Mouse (Mus musculus) liver, embryonic 13.5 days (tissue): ENCODE measurements around the gene Bbof1. TPM values are rescaled to one million over a fixed set of nuclear protein-coding genes. Genes with fewer than 3 reads are reported as not detected.

Source experiments
- ATAC-seq: fragments of 200-750 bp; cut with Nextera tagmentation; 2 replicates; pipeline ENCODE4 v1.8.0; 2017; ENCODE audit warnings: low read depth, mild to moderate bottlenecking, moderate number of reproducible peaks, moderate library complexity
- DNase-seq: peaks from one replicate; pipeline ENCODE4 v3.0.0; 2022
- H3K27ac ChIP-seq: fragments of 300-500 bp; sonication (generic); 2 replicates; pipeline ENCODE4 v1.5.1; 2015; ENCODE audit warnings: moderate library complexity, mild to moderate bottlenecking, inconsistent platforms
- H3K27me3 ChIP-seq: fragments of 300-500 bp; sonication (generic); 2 replicates; pipeline ENCODE4 v1.6.1; 2015; ENCODE audit warnings: mild to moderate bottlenecking, inconsistent platforms
- H3K36me3 ChIP-seq: fragments of 300-500 bp; sonication (generic); 2 replicates; pipeline ENCODE4 v1.6.1; 2015; ENCODE audit warnings: mild to moderate bottlenecking, inconsistent platforms
- H3K4me1 ChIP-seq: fragments of 300-500 bp; sonication (generic); replicated peaks from 2 replicates; pipeline ENCODE4 v1.6.1; 2015; ENCODE audit warnings: inconsistent platforms
- H3K4me2 ChIP-seq: fragments of 300-500 bp; sonication (generic); 2 replicates; pipeline ENCODE4 v1.6.1; 2015; ENCODE audit warnings: inconsistent platforms, mild to moderate bottlenecking, moderate library complexity
- H3K4me3 ChIP-seq: fragments of 300-500 bp; sonication (generic); replicated peaks from 2 replicates; pipeline ENCODE4 v1.5.1; 2015; ENCODE audit warnings: mild to moderate bottlenecking, inconsistent platforms
- H3K9ac ChIP-seq: fragments of 300-500 bp; sonication (generic); 2 replicates; pipeline ENCODE4 v1.6.1; 2015; ENCODE audit warnings: mild to moderate bottlenecking, inconsistent platforms
- H3K9me3 ChIP-seq: fragments of 300-500 bp; sonication (generic); replicated peaks from 2 replicates; pipeline ENCODE4 v1.6.1; 2016; ENCODE audit warnings: inconsistent platforms
- WGBS: fragments of 180-500 bp; shearing (Covaris S2); methylation state at CpG from one replicate; pipeline ENCODE4 v1.1.7; 2015; ENCODE audit not compliant: insufficient replicate concordance; 5-methylcytosine and 5-hydroxymethylcytosine counted together
- polyA plus RNA-seq: library from polyadenylated mRNA; unstranded; fragments of >200 nt; fragmentation: Nextera tagmentation; extraction: Ambion mirVana; gene quantifications from 2 replicates; pipeline ENCODE4 v1.2.1, GENCODE M21; 2015

Bbof1 gene
- polyA plus RNA-seq, 1 experiment from 2014 or later, result 0.24 TPM

GRCm38 (mm10) chr12:84400068-84400467, 8.8 kb upstream of the Bbof1 start:
- H3K4me1 ChIP-seq, result peaks cover 23% of the 10 kb centered on the region
- H3K4me2 ChIP-seq, result no peak overlapping the region
- peak overlapping the region; percentile 68 for H3K27ac ChIP-seq
- H3K9me3 ChIP-seq, result no peaks in the 10 kb centered on the region
- WGBS, result 67% methylated on average over 3 of the region's 3 CpGs
- ATAC-seq (no peak), DNase-seq (no peak)
- no peak overlapping the region for H3K4me3 ChIP-seq
- no peaks in the 10 kb centered on the region for H3K36me3 ChIP-seq
- H3K27me3 ChIP-seq, result no peaks in the 10 kb centered on the region
- H3K9ac ChIP-seq, result no peak overlapping the region

- 0 out of 2 replicates have a peak overlapping the region, but pooled peaks have one; percentile 15 for H3K9ac ChIP-seq
- peaks cover 23% of the 10 kb centered on the region for H3K4me1 ChIP-seq
- 48% methylated on average over 3 of the region's 3 CpGs for WGBS
- H3K27me3 ChIP-seq, result no peaks in the 10 kb centered on the region
- no peaks in the 10 kb centered on the region for H3K9me3 ChIP-seq
- H3K4me2 ChIP-seq, result no peak overlapping the region
- H3K4me3 ChIP-seq, result no peak overlapping the region
- H3K27ac ChIP-seq, result peak overlapping the region; percentile 68
- H3K36me3 ChIP-seq, result no peaks in the 10 kb centered on the region
- ATAC-seq (peak; percentile 38), DNase-seq (no peak)
Observed at GRCm38 (mm10) chr12:84400653-84401052, 8.2 kb upstream of the Bbof1 start.

- H3K4me2 ChIP-seq, result no peak overlapping the region
- no peaks in the 10 kb centered on the region for H3K9me3 ChIP-seq
- H3K9ac ChIP-seq, result no peak overlapping the region
- peaks cover 27% of the 10 kb centered on the region for H3K4me1 ChIP-seq
- no peak overlapping the region for H3K4me3 ChIP-seq
- H3K36me3 ChIP-seq, result no peaks in the 10 kb centered on the region
- WGBS, result 61% methylated on average over 9 of the region's 9 CpGs
- no peaks in the 10 kb centered on the region for H3K27me3 ChIP-seq
- peak overlapping the region; percentile 70 for H3K27ac ChIP-seq
- ATAC-seq, result 0 out of 2 replicates have a peak, but pooled peaks have one; percentile 9
- DNase-seq, result no peak
Observed at GRCm38 (mm10) chr12:84402923-84403322, 5.9 kb upstream of the Bbof1 start.

DNA sequence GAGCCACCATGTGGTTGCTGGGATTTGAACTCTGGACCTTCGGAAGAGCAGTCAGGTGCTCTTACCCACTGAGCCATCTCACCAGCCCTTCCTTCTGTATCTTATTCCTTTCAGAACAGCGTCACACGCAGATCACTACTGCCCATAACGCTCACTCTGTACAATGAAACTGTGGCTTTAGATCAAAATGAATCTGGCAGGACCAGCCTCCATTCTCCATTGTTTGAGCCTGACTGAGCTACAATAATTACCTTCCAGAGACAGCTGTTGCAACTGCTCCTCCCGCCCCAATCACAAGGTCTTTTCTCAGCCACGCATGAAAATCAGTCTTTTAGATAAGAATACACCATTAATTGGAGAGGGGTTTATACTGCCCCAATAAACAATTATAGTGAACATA, 4.3 kb upstream of the Bbof1 start:
- no peak for ATAC-seq
- H3K9ac ChIP-seq, result no peak overlapping the region
- 85% methylated on average over 6 of the region's 6 CpGs for WGBS

DNA sequence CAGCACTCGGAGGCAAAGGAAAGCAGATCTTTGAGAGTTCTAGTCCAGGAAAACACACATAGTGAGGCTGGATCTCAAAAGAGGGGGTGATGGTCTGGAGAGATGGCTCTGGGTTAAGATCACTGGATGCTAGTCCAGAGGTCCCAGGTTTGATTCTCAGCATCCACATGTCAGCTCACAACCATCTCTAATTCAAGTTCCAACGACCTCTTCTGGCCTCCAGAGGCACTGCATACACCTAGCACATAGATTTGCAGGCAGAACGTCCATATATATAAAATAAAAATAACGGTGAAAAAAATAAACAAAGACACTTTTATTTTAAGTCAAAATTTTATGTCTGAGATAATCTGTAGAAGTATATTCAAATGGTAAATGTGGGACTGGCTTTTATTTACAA, 1.6 kb upstream of the Bbof1 start:
- no peaks in the 10 kb centered on the region for H3K9me3 ChIP-seq
- H3K4me2 ChIP-seq, result no peak overlapping the region; the same call in 1 of the 2 replicates
- H3K9ac ChIP-seq, result no peak overlapping the region
- no peaks in the 10 kb centered on the region for H3K36me3 ChIP-seq
- 56% methylated on average over 4 of the region's 4 CpGs for WGBS
- no peak for ATAC-seq
- no peak for DNase-seq
- H3K4me1 ChIP-seq, result peaks cover 17% of the 10 kb centered on the region
- 0 out of 2 replicates have a peak, but pooled peaks cover 4% of the 10 kb centered on the region for H3K27me3 ChIP-seq
- H3K27ac ChIP-seq, result no peak overlapping the region
- no peak overlapping the region for H3K4me3 ChIP-seq

More for the DNA sequence above, 4.3 kb upstream of the Bbof1 start:
- peaks cover 32% of the 10 kb centered on the region for H3K4me1 ChIP-seq
- DNase-seq, result no peak
- no peak overlapping the region for H3K4me3 ChIP-seq
- H3K27me3 ChIP-seq, result 0 out of 2 replicates have a peak, but pooled peaks cover 3% of the 10 kb centered on the region
- H3K9me3 ChIP-seq, result no peaks in the 10 kb centered on the region
- H3K27ac ChIP-seq, result no peak overlapping the region
- no peaks in the 10 kb centered on the region for H3K36me3 ChIP-seq
- no peak overlapping the region for H3K4me2 ChIP-seq

GRCm38 (mm10) chr12:84407874-84408818, 725 bp upstream of the Bbof1 start:
- 1% methylated on average over 50 of the region's 52 CpGs for WGBS
- Histone ChIP-seq H3K27ac (peak overlapping the region; percentile 75), H3K9ac (peak overlapping the region; percentile 87), H3K4me1 (peaks cover 17% of the 10 kb centered on the region), H3K27me3 (0 out of 2 replicates have a peak, but pooled peaks cover 4% of the 10 kb centered on the region), H3K4me3 (peak overlapping the region; percentile 83), H3K4me2 (peak overlapping the region; percentile 98), H3K36me3 (no peaks in the 10 kb centered on the region), H3K9me3 (no peaks in the 10 kb centered on the region)
- peak; percentile 64 for ATAC-seq
- peak; percentile 32 for DNase-seq

DNA sequence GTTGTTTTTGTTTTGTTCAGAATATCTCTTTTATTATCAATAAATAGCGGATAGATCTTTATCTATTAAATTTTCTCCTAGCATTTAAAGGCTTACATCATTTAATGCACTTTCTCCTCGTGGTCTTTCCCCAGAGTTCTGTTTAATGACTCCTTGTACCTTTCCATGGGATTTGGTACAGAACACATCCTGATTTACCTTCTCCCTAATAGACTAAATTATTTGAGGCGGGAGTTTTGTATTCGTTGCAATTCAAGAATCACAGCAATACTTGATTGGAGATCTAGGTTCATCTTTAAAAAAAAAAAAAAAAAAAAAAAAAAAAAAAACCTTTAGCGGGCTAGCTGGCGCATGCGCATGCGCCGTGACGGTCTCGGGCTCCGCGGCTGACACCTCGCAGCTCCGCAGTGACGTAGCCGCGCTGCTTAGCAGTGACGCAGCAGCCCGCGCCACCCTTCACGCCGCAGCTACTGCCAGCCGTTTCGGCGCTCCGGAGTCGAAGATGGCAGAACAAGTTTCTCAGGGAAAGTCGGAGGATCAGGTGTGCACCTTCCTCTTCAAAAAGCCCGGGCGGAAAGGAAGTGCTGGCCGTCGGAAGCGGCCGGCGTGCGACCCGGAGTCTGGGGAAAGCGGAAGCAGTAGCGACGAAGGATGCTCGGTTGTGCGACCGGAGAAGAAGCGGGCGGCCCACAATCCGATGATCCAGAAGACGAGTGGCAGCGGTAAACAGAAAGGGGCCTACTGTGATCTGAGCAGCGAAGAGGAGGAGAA, 8.1 kb downstream of the Bbof1 start, which contains the start of gene Rnf113a2:
Gene Rnf113a2 (plus strand): TSS at position 363 of the 771 bp plus-strand sequence.
- Histone ChIP-seq H3K27ac (peak within 1 kb of the TSS; percentile 93), H3K9me3 (no peaks in the 10 kb centered on the region), H3K4me2 (peak within 1 kb of the TSS; percentile 91), H3K36me3 (no peaks in the 10 kb centered on the region; the same call in 1 of the 2 replicates), H3K27me3 (no peaks in the 10 kb centered on the region), H3K9ac (peak within 1 kb of the TSS; percentile 83), H3K4me1 (peaks cover 13% of the 10 kb centered on the region), H3K4me3 (peak within 1 kb of the TSS; percentile 72)
- DNase-seq (peak; percentile 82), ATAC-seq (peak; percentile 96)
- 2% methylated on average over 50 of the region's 50 CpGs for WGBS

- Histone ChIP-seq H3K4me2 (peak overlapping the region; percentile 91), H3K27ac (peak overlapping the region; percentile 93), H3K36me3 (no peaks in the 10 kb centered on the region; the same call in 1 of the 2 replicates), H3K27me3 (no peaks in the 10 kb centered on the region), H3K9me3 (no peaks in the 10 kb centered on the region), H3K4me1 (peaks cover 13% of the 10 kb centered on the region), H3K4me3 (peak overlapping the region; percentile 72), H3K9ac (peak overlapping the region; percentile 83)
- no peak for ATAC-seq
- no peak for DNase-seq
- 37% methylated on average over 18 of the region's 18 CpGs for WGBS
Observed at GRCm38 (mm10) chr12:84417605-84417922, 8.7 kb downstream of the Bbof1 start.

- Histone ChIP-seq H3K36me3 (no peaks in the 10 kb centered on the region), H3K4me3 (no peak overlapping the region), H3K27me3 (no peaks in the 10 kb centered on the region), H3K9me3 (no peaks in the 10 kb centered on the region), H3K9ac (no peak overlapping the region), H3K4me1 (no peaks in the 10 kb centered on the region), H3K27ac (no peak overlapping the region), H3K4me2 (no peak overlapping the region)
- WGBS, result 54% methylated on average over 3 of the region's 3 CpGs
- no peak for ATAC-seq
- DNase-seq, result no peak
Observed at GRCm38 (mm10) chr12:84423990-84424389, 15.1 kb downstream of the Bbof1 start.

DNA sequence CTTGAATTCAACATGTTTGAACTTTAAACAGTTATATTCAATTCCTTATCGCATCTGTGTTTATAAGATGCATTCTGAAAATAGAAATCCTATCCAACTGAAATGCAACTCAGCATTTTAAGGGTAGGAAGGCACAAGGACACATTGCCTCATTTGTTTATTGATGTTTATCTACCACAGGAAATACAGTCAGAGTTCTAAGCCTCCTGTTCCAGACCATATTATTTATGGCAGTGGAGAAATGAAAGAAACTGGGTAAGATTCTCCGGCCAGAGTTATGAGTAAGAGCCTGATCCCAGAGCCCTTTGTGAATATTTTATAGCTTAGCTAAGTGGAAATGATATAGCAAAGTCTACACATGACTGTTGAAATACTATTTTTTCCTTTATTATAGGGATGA, 21.0 kb downstream of the Bbof1 start:
- Histone ChIP-seq H3K9ac (no peak overlapping the region), H3K4me2 (no peak overlapping the region), H3K27ac (no peak overlapping the region), H3K27me3 (no peaks in the 10 kb centered on the region), H3K36me3 (no peaks in the 10 kb centered on the region), H3K4me1 (no peaks in the 10 kb centered on the region), H3K9me3 (no peaks in the 10 kb centered on the region), H3K4me3 (no peak overlapping the region)
- no peak for ATAC-seq
- DNase-seq, result no peak
- 75% methylated on average over 2 of the region's 2 CpGs for WGBS

DNA sequence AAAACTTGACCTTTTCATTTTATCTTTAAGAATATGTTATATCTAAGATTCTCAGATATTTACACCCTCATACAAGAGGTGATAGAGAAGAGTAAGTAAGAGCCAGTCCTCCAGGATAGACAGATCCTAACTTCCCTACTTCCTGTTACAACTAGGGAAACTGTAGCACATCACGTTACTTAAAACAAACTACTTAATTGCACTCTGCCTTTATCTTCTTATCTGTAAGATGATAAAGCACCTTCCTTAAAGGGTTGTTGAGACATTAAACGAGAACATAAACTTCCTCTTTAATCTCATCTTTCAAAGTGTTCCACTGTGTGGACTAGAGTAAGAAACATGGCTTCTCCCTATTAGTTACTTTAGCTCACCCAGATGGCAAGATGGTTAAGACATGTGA, 29.8 kb downstream of the Bbof1 start:
- H3K9me3 ChIP-seq, result no peaks in the 10 kb centered on the region
- no peak overlapping the region for H3K4me2 ChIP-seq
- WGBS, result 38% methylated on average over 2 of the region's 2 CpGs
- no peaks in the 10 kb centered on the region for H3K4me1 ChIP-seq
- no peak for ATAC-seq
- no peak overlapping the region for H3K27ac ChIP-seq
- no peak for DNase-seq
- H3K9ac ChIP-seq, result no peak overlapping the region
- no peak overlapping the region for H3K4me3 ChIP-seq
- H3K36me3 ChIP-seq, result no peaks in the 10 kb centered on the region
- H3K27me3 ChIP-seq, result no peaks in the 10 kb centered on the region
